Mouse (Mus musculus) ES-Bruce4 (cell line): ENCODE measurements at regions not wholly inside any gene's neighbourhood (a gene's known extent, or its start where the extent isn't known, plus 50 kb on each side); places are given as distances from the start of the nearest gene placed in this dataset.

ENCODE experiments used
- CTCF ChIP-seq: IDR thresholded peaks from one replicate; pipeline ENCODE4 v1.8.1; 2011; ENCODE audit warnings: low read depth, low read length
- EP300 ChIP-seq: IDR thresholded peaks from 2 replicates; pipeline ENCODE4 v1.6.1; 2011; ENCODE audit warnings: low read depth, low read length; ENCODE audit not compliant: insufficient read depth
- POLR2A ChIP-seq: IDR thresholded peaks from one replicate; pipeline ENCODE4 v1.8.1; 2011; ENCODE audit warnings: low read length; ENCODE audit not compliant: insufficient read depth

GRCm38 (mm10) chr13:33559719-33560118 is 75.1 kb downstream of the Serpinb9g start:
- no peak for TF ChIP-seq POLR2A
- TF ChIP-seq CTCF: no peak
- no peak for TF ChIP-seq EP300
